Comparison of ENCODE assay signal across 17 mouse cellular contexts in genomic region chr9:107299783-107300182, GRCm38 (mm10). TPM values are rescaled to one million over a fixed set of nuclear protein-coding genes. Genes with fewer than 3 reads are reported as not detected.
DNase-seq lines count a peak whose midpoint lies in the region; ATAC-seq and TF ChIP-seq lines count a peak whose summit lies in the region.
"Had no signal": no experiment of that assay in that cellular context is flagged by ENCODE, and none has a peak within 500 bp of the region (broad histone marks: within the 10 kb centered on the region; RNA-seq: fewer than 3 reads in every experiment).

No protein-coding gene starts in this region.

- no peak overlapping the region for H3K9ac ChIP-seq in kidney, embryonic 15.5 days
- 0 out of 2 replicates have a peak overlapping the region, but pooled peaks have one; percentile 35 for H3K9ac ChIP-seq in stomach, postnatal 0 days (ENCODE audit: low read length)
- H3K9ac ChIP-seq: liver, embryonic 15.5 days; neural tube, embryonic 15.5 days had no signal

- H3K27me3 ChIP-seq in heart, embryonic 10.5 days (ENCODE audit: insufficient read depth, poor library complexity, severe bottlenecking) = 0 out of 2 replicates have a peak, but pooled peaks cover 4% of the 10 kb centered on the region
- no peaks in the 10 kb centered on the region for H3K27me3 ChIP-seq in kidney, adult 2 months (replicated peaks; ENCODE audit: control insufficient read depth, insufficient read depth, low read length)
- H3K27me3 ChIP-seq in kidney, embryonic 15.5 days = no peaks in the 10 kb centered on the region
- no peaks in the 10 kb centered on the region for H3K27me3 ChIP-seq in stomach, postnatal 0 days (ENCODE audit: control insufficient read depth, insufficient read depth, low read length)
- H3K27me3 ChIP-seq: liver, embryonic 15.5 days had no signal

- 84% methylated on average over 7 of the region's 7 CpGs for WGBS in heart, embryonic 10.5 days
- 69% methylated on average over 7 of the region's 7 CpGs for WGBS in kidney, adult 2 months
- WGBS in kidney, embryonic 15.5 days = 86% methylated on average over 7 of the region's 7 CpGs
- WGBS in stomach, postnatal 0 days = 86% methylated on average over 7 of the region's 7 CpGs

- TF ChIP-seq EP300 in stomach, postnatal 0 days (optimal IDR thresholded peaks at IDR 0.05) = no peak

- no peaks in the 10 kb centered on the region for H3K9me3 ChIP-seq in heart, embryonic 10.5 days
- no peaks in the 10 kb centered on the region for H3K9me3 ChIP-seq in kidney, embryonic 15.5 days (replicated peaks)
- no peaks in the 10 kb centered on the region for H3K9me3 ChIP-seq in stomach, postnatal 0 days (ENCODE audit: control insufficient read depth, low read length)
- H3K9me3 ChIP-seq: liver, embryonic 15.5 days; neural tube, embryonic 15.5 days had no signal

- H3K4me2 ChIP-seq in kidney, embryonic 15.5 days = no peak overlapping the region
- H3K4me2 ChIP-seq in stomach, postnatal 0 days (replicated peaks; ENCODE audit: low read depth) = peak overlapping the region; percentile 74
- H3K4me2 ChIP-seq: neural tube, embryonic 15.5 days had no signal

- no peak overlapping the region for H3K27ac ChIP-seq in heart, embryonic 10.5 days
- H3K27ac ChIP-seq in kidney, adult 2 months (ENCODE audit: insufficient read depth, low read depth, low read length) = 0 out of 2 replicates have a peak overlapping the region, but pooled peaks have one; percentile 14
- H3K27ac ChIP-seq in kidney, embryonic 15.5 days = no peak overlapping the region
- peak overlapping the region; percentile 96; the same call in 1 of the 2 replicates for H3K27ac ChIP-seq in stomach, postnatal 0 days (replicated peaks)
- H3K27ac ChIP-seq: neural tube, embryonic 15.5 days had no signal

- no peak overlapping the region for H3K4me3 ChIP-seq in heart, embryonic 10.5 days
- no peak overlapping the region; the same call in 1 of the 2 replicates for H3K4me3 ChIP-seq in kidney, adult 2 months (ENCODE audit: insufficient read depth, low read depth, low read length)
- H3K4me3 ChIP-seq in kidney, embryonic 15.5 days (replicated peaks) = no peak overlapping the region
- no peak overlapping the region; the same call in 1 of the 2 replicates for H3K4me3 ChIP-seq in stomach, postnatal 0 days (ENCODE audit: low read depth, low read length)
- H3K4me3 ChIP-seq: myocyte; neural tube, embryonic 15.5 days had no signal

- no peak for TF ChIP-seq POLR2A in kidney, adult 2 months (IDR thresholded peaks at IDR 0.05; ENCODE audit: low read depth, low read length)

- ATAC-seq in kidney, embryonic 15.5 days (replicated peaks; ENCODE audit: low FRiP score) = no peak
- no peak for ATAC-seq in stomach, postnatal 0 days (ENCODE audit: low FRiP score, low TSS enrichment)

- TF ChIP-seq CTCF in kidney, adult 2 months (conservative IDR thresholded peaks at IDR 0.05; ENCODE audit: insufficient read depth, insufficient read length, low read depth, low read length) = no peak
- TF ChIP-seq CTCF in stomach, postnatal 0 days (IDR thresholded peaks at IDR 0.05; ENCODE audit: low read depth) = no peak

- peaks cover 20% of the 10 kb centered on the region for H3K36me3 ChIP-seq in heart, embryonic 10.5 days
- peaks cover 7% of the 10 kb centered on the region for H3K36me3 ChIP-seq in kidney, adult 2 months (ENCODE audit: control insufficient read depth, insufficient read depth, low read length)
- H3K36me3 ChIP-seq in kidney, embryonic 15.5 days = peaks cover 23% of the 10 kb centered on the region
- peaks cover 28% of the 10 kb centered on the region for H3K36me3 ChIP-seq in stomach, postnatal 0 days (ENCODE audit: control insufficient read depth, insufficient read depth, low read length)

- peak; percentile 96 for DNase-seq in heart, adult 11 months
- DNase-seq in heart, embryonic 10.5 days (ENCODE audit: low spot score) = no peak
- no peak for DNase-seq in kidney, adult 2 months
- DNase-seq in testis, postnatal 10 days (ENCODE audit: low spot score) = peak; percentile 45
- no peak for DNase-seq in testis, postnatal 14 days (ENCODE audit: low spot score)
- DNase-seq in stomach, postnatal 0 days (ENCODE audit: low spot score) = no peak
- DNase-seq in thymus, postnatal 4 days = no peak
- DNase-seq: adrenal gland, postnatal 36 days; cerebellum, adult 8-10 months; gastrocnemius, postnatal 14 days; layer of hippocampus, postnatal 36 days; midbrain, embryonic 14.5 days; thymus, adult 18-20 months had no signal

- peaks cover 65% of the 10 kb centered on the region for H3K4me1 ChIP-seq in heart, embryonic 10.5 days
- peaks cover 26% of the 10 kb centered on the region for H3K4me1 ChIP-seq in kidney, adult 2 months (ENCODE audit: control insufficient read depth, insufficient read depth, low read length)
- peaks cover 30% of the 10 kb centered on the region for H3K4me1 ChIP-seq in kidney, embryonic 15.5 days
- peaks cover 8% of the 10 kb centered on the region; the same call in 1 of the 2 replicates for H3K4me1 ChIP-seq in stomach, postnatal 0 days (replicated peaks; ENCODE audit: control insufficient read depth, insufficient read depth)

RNA-seq across cellular contexts. Expression of gene Cish, which starts 4.0 kb away (rescaled TPM):
- polyA plus RNA-seq in heart, embryonic 10.5 days (2016; fragmentation: Nextera tagmentation; extraction: Ambion mirVana) = 9.4 and 13.2 TPM in 2 replicates
- polyA plus RNA-seq in kidney, adult 2 months (2012; rRNA removed) = 49.7 and 69.1 TPM in 2 replicates
- polyA plus RNA-seq in kidney, embryonic 15.5 days (2015; fragmentation: Nextera tagmentation; extraction: Ambion mirVana) = 11.1 and 14.1 TPM in 2 replicates
- 30.8 and 32.2 TPM in 2 replicates for polyA plus RNA-seq in stomach, postnatal 0 days (2015; fragmentation: Nextera tagmentation; extraction: Ambion mirVana)

RNA-seq across cellular contexts. Expression of gene Mapkapk3, which starts 10.1 kb away (rescaled TPM):
- 7.1 and 10.1 TPM in 2 replicates for polyA plus RNA-seq in heart, embryonic 10.5 days (2016; fragmentation: Nextera tagmentation; extraction: Ambion mirVana)
- 24.3 and 25.7 TPM in 2 replicates for polyA plus RNA-seq in kidney, adult 2 months (2012; rRNA removed)
- 7.8 and 8.3 TPM in 2 replicates for polyA plus RNA-seq in kidney, embryonic 15.5 days (2015; fragmentation: Nextera tagmentation; extraction: Ambion mirVana)
- polyA plus RNA-seq in stomach, postnatal 0 days (2015; fragmentation: Nextera tagmentation; extraction: Ambion mirVana) = 32.0 and 37.4 TPM in 2 replicates

RNA-seq across cellular contexts. Expression of gene Hemk1, which starts 38.4 kb away (rescaled TPM):
- 13.4 and 14.6 TPM in 2 replicates for polyA plus RNA-seq in heart, embryonic 10.5 days (2016; fragmentation: Nextera tagmentation; extraction: Ambion mirVana)
- 35.0 and 42.1 TPM in 2 replicates for polyA plus RNA-seq in kidney, adult 2 months (2012; rRNA removed)
- polyA plus RNA-seq in kidney, embryonic 15.5 days (2015; fragmentation: Nextera tagmentation; extraction: Ambion mirVana) = 10.9 and 11.8 TPM in 2 replicates
- polyA plus RNA-seq in stomach, postnatal 0 days (2015; fragmentation: Nextera tagmentation; extraction: Ambion mirVana) = 5.3 and 6.7 TPM in 2 replicates

RNA-seq across cellular contexts. Expression of gene 6430571L13Rik, which starts 40.6 kb away (rescaled TPM):
- polyA plus RNA-seq in heart, embryonic 10.5 days (2016; fragmentation: Nextera tagmentation; extraction: Ambion mirVana) = 0.74 and 1.2 TPM in 2 replicates
- 6.1 and 7.4 TPM in 2 replicates for polyA plus RNA-seq in kidney, adult 2 months (2012; rRNA removed)
- polyA plus RNA-seq in kidney, embryonic 15.5 days (2015; fragmentation: Nextera tagmentation; extraction: Ambion mirVana) = 0.81 and 0.90 TPM in 2 replicates
- polyA plus RNA-seq in stomach, postnatal 0 days (2015; fragmentation: Nextera tagmentation; extraction: Ambion mirVana) = 0.63 and 0.73 TPM in 2 replicates

Comparison
In these comparisons a context has a peak if more than half of its experiments do, and no peak if none do; other contexts are left out.
1. DNase-seq: peak in heart, adult 11 months (single experiment) and testis, postnatal 10 days (single experiment); none in heart, embryonic 10.5 days (single experiment), kidney, adult 2 months (single experiment), testis, postnatal 14 days (single experiment), stomach, postnatal 0 days (single experiment) and thymus, postnatal 4 days (single experiment).
2. H3K27ac ChIP-seq: peak in kidney, adult 2 months (single experiment) and stomach, postnatal 0 days (single experiment); none in heart, embryonic 10.5 days (single experiment) and kidney, embryonic 15.5 days (single experiment).